In genomic region chr8:77227742-77228141, GRCm38 (mm10) we compare ENCODE assay signal across 12 mouse cellular contexts.
DNase-seq lines count a peak whose midpoint lies in the region; ATAC-seq and TF ChIP-seq lines count a peak whose summit lies in the region.
"Had no signal": no experiment of that assay in that cellular context is flagged by ENCODE, and none has a peak within 500 bp of the region (broad histone marks: within the 10 kb centered on the region; RNA-seq: fewer than 3 reads in every experiment).

No protein-coding gene starts in this region.

- H3K27ac ChIP-seq in hindbrain, postnatal 0 days: no peak overlapping the region
- H3K27ac ChIP-seq in hindbrain, embryonic 13.5 days: no peak overlapping the region
- peak overlapping the region; percentile 37 for H3K27ac ChIP-seq in lung, embryonic 16.5 days (ENCODE audit: low read length)
- H3K27ac ChIP-seq: embryonic facial prominence, embryonic 13.5 days; midbrain, embryonic 12.5 days had no signal

- no peaks in the 10 kb centered on the region for H3K9me3 ChIP-seq in hindbrain, postnatal 0 days (ENCODE audit: low read length)
- no peaks in the 10 kb centered on the region for H3K9me3 ChIP-seq in hindbrain, embryonic 13.5 days
- no peaks in the 10 kb centered on the region for H3K9me3 ChIP-seq in lung, embryonic 16.5 days (ENCODE audit: control insufficient read depth, low read length)
- H3K9me3 ChIP-seq: embryonic facial prominence, embryonic 13.5 days; midbrain, embryonic 12.5 days had no signal

- no peak for TF ChIP-seq CTCF in hindbrain, postnatal 0 days (IDR thresholded peaks at IDR 0.05; ENCODE audit: low read depth)

- H3K36me3 ChIP-seq in hindbrain, postnatal 0 days (ENCODE audit: insufficient read depth, low read length): no peaks in the 10 kb centered on the region
- no peaks in the 10 kb centered on the region for H3K36me3 ChIP-seq in hindbrain, embryonic 13.5 days
- no peaks in the 10 kb centered on the region for H3K36me3 ChIP-seq in lung, embryonic 16.5 days (ENCODE audit: control insufficient read depth, insufficient read depth, low read length)
- H3K36me3 ChIP-seq: embryonic facial prominence, embryonic 13.5 days; midbrain, embryonic 12.5 days had no signal

- ATAC-seq in hindbrain, postnatal 0 days: peak; percentile 54; the same call in 1 of the 2 replicates
- ATAC-seq in hindbrain, embryonic 13.5 days (ENCODE audit: low FRiP score): no peak
- ATAC-seq in lung, embryonic 16.5 days (ENCODE audit: low read depth): peak; percentile 92
- no peak for ATAC-seq in erythroid progenitor cell, adult 5-6 weeks (replicated peaks; ENCODE audit: low FRiP score, poor library complexity, severe bottlenecking)
- ATAC-seq: Patski had no signal

- 68% methylated on average over 5 of the region's 5 CpGs for WGBS in hindbrain, postnatal 0 days
- WGBS in hindbrain, embryonic 13.5 days: 88% methylated on average over 5 of the region's 5 CpGs
- 57% methylated on average over 5 of the region's 5 CpGs for WGBS in lung, embryonic 16.5 days

- H3K4me2 ChIP-seq in hindbrain, postnatal 0 days (ENCODE audit: low read depth, low read length): no peak overlapping the region
- H3K4me2 ChIP-seq in hindbrain, embryonic 13.5 days: no peak overlapping the region
- H3K4me2 ChIP-seq in lung, embryonic 16.5 days (ENCODE audit: low read depth, low read length): no peak overlapping the region
- H3K4me2 ChIP-seq: embryonic facial prominence, embryonic 13.5 days; midbrain, embryonic 12.5 days had no signal

- no peak overlapping the region for H3K9ac ChIP-seq in hindbrain, postnatal 0 days (replicated peaks; ENCODE audit: low read length)
- H3K9ac ChIP-seq in hindbrain, embryonic 13.5 days: no peak overlapping the region
- no peak overlapping the region for H3K9ac ChIP-seq in lung, embryonic 16.5 days (ENCODE audit: low read length)
- H3K9ac ChIP-seq: embryonic facial prominence, embryonic 13.5 days; midbrain, embryonic 12.5 days had no signal

- no peaks in the 10 kb centered on the region for H3K27me3 ChIP-seq in hindbrain, postnatal 0 days (ENCODE audit: insufficient read depth, low read length)
- H3K27me3 ChIP-seq in hindbrain, embryonic 13.5 days: no peaks in the 10 kb centered on the region
- no peaks in the 10 kb centered on the region for H3K27me3 ChIP-seq in lung, embryonic 16.5 days (ENCODE audit: control insufficient read depth, insufficient read depth, low read depth, low read length)
- H3K27me3 ChIP-seq: embryonic facial prominence, embryonic 13.5 days; midbrain, embryonic 12.5 days; Patski had no signal

- no peaks in the 10 kb centered on the region for H3K4me1 ChIP-seq in hindbrain, postnatal 0 days (ENCODE audit: insufficient read depth, low read length)
- no peaks in the 10 kb centered on the region for H3K4me1 ChIP-seq in hindbrain, embryonic 13.5 days (replicated peaks)
- H3K4me1 ChIP-seq in lung, embryonic 16.5 days (replicated peaks; ENCODE audit: control insufficient read depth, insufficient read depth, low read length): peaks cover 24% of the 10 kb centered on the region
- H3K4me1 ChIP-seq: midbrain, embryonic 12.5 days had no signal

- DNase-seq in hindbrain, postnatal 0 days (ENCODE audit: low spot score): peak; percentile 29
- DNase-seq in R1 (ENCODE audit: low read depth, low spot score): peak; percentile 13
- peak; percentile 67 for DNase-seq in cerebellum, adult 9-10 months
- no peak for DNase-seq in frontal cortex, postnatal 10 days (ENCODE audit: low spot score in 2 of 2)
- no peak for DNase-seq in gastrocnemius, adult 8-10 months (ENCODE audit: low spot score in 2 of 2)
- DNase-seq: kidney, postnatal 25 days had no signal

- no peak overlapping the region for H3K4me3 ChIP-seq in hindbrain, postnatal 0 days (ENCODE audit: low read length)
- no peak overlapping the region for H3K4me3 ChIP-seq in hindbrain, embryonic 13.5 days
- no peak overlapping the region for H3K4me3 ChIP-seq in lung, embryonic 16.5 days (ENCODE audit: low read length)
- H3K4me3 ChIP-seq: embryonic facial prominence, embryonic 13.5 days; midbrain, embryonic 12.5 days had no signal

Comparison
In these comparisons a context has a peak if more than half of its experiments do, and no peak if none do; other contexts are left out.
1. ATAC-seq: peak in hindbrain, postnatal 0 days (single experiment) and lung, embryonic 16.5 days (single experiment); none in hindbrain, embryonic 13.5 days (single experiment) and erythroid progenitor cell, adult 5-6 weeks (single experiment).
2. DNase-seq: peak in hindbrain, postnatal 0 days (single experiment), R1 (single experiment) and cerebellum, adult 9-10 months (single experiment); none in frontal cortex, postnatal 10 days (0 of 2) and gastrocnemius, adult 8-10 months (0 of 2).